Mouse (Mus musculus): ENCODE data around the gene Smarca2. TPM values are rescaled to one million over a fixed set of nuclear protein-coding genes. Genes with fewer than 3 reads are reported as not detected.

The Smarca2 gene
- polyA plus RNA-seq, 1 experiment from 2014 or later = 129 TPM

DNA sequence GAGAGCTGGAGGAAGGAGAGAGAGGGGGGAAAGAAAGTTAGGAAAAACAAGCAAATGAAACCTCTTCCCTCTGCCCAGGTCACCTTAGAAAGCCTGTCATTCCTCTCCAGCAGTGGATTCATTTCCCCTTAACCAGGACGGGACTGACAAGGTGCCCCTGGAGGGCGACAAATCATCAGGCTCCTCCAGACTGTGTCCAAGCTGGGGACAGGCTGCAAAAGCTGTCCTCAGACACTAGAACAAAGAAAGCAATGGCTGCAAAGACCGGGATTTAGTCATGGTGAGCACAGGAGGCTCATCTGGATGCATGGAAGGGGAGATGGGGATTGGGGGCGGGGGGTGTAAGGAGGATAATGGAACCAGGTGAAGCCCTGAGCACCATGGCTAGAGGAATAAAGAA, 209.8 kb downstream of the Smarca2 start:
- Histone ChIP-seq H3K36me3 (no peaks in the 10 kb centered on the region), H3K4me3 (no peak overlapping the region), H3K4me1 (no peaks in the 10 kb centered on the region), H3K9me3 (no peaks in the 10 kb centered on the region), H3K9ac (replicated peaks) (no peak overlapping the region), H3K4me2 (replicated peaks) (no peak overlapping the region), H3K27ac (replicated peaks) (no peak overlapping the region), H3K27me3 (no peaks in the 10 kb centered on the region)
- 31% methylated on average over 4 of the region's 4 CpGs for WGBS
- no peak for ATAC-seq (replicated peaks)

DNA sequence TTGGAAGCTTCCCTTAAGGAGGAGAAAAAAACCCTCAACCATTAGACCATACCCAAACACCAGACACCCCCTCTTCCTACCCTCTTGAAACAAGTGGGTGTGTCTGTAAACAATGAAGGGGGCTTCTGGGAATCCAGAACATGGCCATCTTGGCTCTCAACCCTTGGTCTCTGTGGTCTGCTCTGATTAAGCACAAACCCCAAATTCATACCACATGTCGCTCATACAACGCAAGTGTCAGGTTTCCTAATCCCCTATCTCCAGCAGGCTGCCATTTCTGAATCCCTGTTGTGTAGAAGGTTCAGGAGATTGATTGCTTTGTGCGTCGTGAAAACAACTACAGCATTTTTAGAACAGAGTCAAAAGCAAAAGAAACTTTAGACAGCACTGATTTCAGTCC, 213.1 kb downstream of the Smarca2 start:
- no peak for ATAC-seq (replicated peaks)
- Histone ChIP-seq H3K4me1 (no peaks in the 10 kb centered on the region), H3K4me2 (replicated peaks) (no peak overlapping the region), H3K27ac (replicated peaks) (no peak overlapping the region), H3K27me3 (no peaks in the 10 kb centered on the region), H3K9me3 (no peaks in the 10 kb centered on the region), H3K9ac (replicated peaks) (no peak overlapping the region), H3K4me3 (no peak overlapping the region), H3K36me3 (no peaks in the 10 kb centered on the region)
- 89% methylated on average over 4 of the region's 4 CpGs for WGBS
